Mouse (Mus musculus) heart, postnatal 10 days (tissue): ENCODE measurements around the gene Cfap157. TPM values are rescaled to one million over a fixed set of nuclear protein-coding genes. Genes with fewer than 3 reads are reported as not detected.

Experiments
- total RNA-seq, 2 experiments: library from RNA; stranded (reverse); gene quantifications; 2 replicates each; pipeline ENCODE4 v1.2.3; 2021

The Cfap157 gene
- total RNA-seq, 2 experiments from 2014 or later, result 0.14 TPM; not detected in 1

Other genes starting within 250 kb of the Cfap157 start
- 10 to 100 TPM in 1 of 2 experiments, 1 to 10 TPM in 1; 9.7 to 13.0 TPM for gene Fam102a, start 249.1 kb downstream of the Cfap157 start, total RNA-seq
- gene Dpm2, start 213.6 kb downstream of the Cfap157 start, total RNA-seq, result 10 to 100 TPM; 31.2 to 32.6 TPM
- gene Pip5kl1, start 209.6 kb downstream of the Cfap157 start, total RNA-seq, result not detected
- gene 9430097D07Rik, start 208.7 kb downstream of the Cfap157 start, total RNA-seq, result not detected
- 10 to 100 TPM; 29.3 to 31.8 TPM for gene St6galnac4, start 197.3 kb downstream of the Cfap157 start, total RNA-seq
- 100 to 1,000 TPM in 1 of 2 experiments, 10 to 100 TPM in 1; 87.9 to 103 TPM for gene St6galnac6, start 184.7 kb downstream of the Cfap157 start, total RNA-seq
- gene Ak1, start 162.7 kb downstream of the Cfap157 start, total RNA-seq, result 100 to 1,000 TPM; 522 to 538 TPM
- gene Eng, start 137.8 kb downstream of the Cfap157 start, total RNA-seq, result 100 to 1,000 TPM; 152 to 166 TPM
- 10 to 100 TPM in 1 of 2 experiments, 1 to 10 TPM in 1; 9.9 to 11.7 TPM for gene Fpgs, start 80.3 kb downstream of the Cfap157 start, total RNA-seq
- gene Cdk9, start 71.4 kb downstream of the Cfap157 start, total RNA-seq, result 10 to 100 TPM; 35.4 to 37.6 TPM
- 10 to 100 TPM; 45.3 to 47.1 TPM for gene Sh2d3c, start 63.4 kb downstream of the Cfap157 start, total RNA-seq
- not detected for gene 6330409D20Rik, start 43.4 kb downstream of the Cfap157 start, total RNA-seq
- 10 to 100 TPM; 14.4 to 16.4 TPM for gene Tor2a, start 27.2 kb downstream of the Cfap157 start, total RNA-seq
- gene Ttc16, start 8.8 kb downstream of the Cfap157 start, total RNA-seq, result not detected
- 1 to 10 TPM; 1.7 to 3.3 TPM for gene Ptrh1, start 8.6 kb downstream of the Cfap157 start, total RNA-seq
- 10 to 100 TPM; 25.4 to 25.7 TPM for gene Stxbp1, start 62.8 kb upstream of the Cfap157 start, total RNA-seq
- gene Fam129b, start 91.7 kb upstream of the Cfap157 start, total RNA-seq, result 10 to 100 TPM; 40.4 to 46.2 TPM
- 100 to 1,000 TPM in 1 of 2 experiments, 10 to 100 TPM in 1; 94.4 to 121 TPM for gene Rpl12, start 177.1 kb upstream of the Cfap157 start, total RNA-seq
- gene Lrsam1, start 177.2 kb upstream of the Cfap157 start, total RNA-seq, result 10 to 100 TPM; 10.7 to 16.2 TPM
- 10 to 100 TPM; 17.3 to 17.9 TPM for gene Slc2a8, start 197.7 kb upstream of the Cfap157 start, total RNA-seq